Mouse (Mus musculus) CD4-positive helper T cell, adult 2 months (primary cell): Measurements from ENCODE around the gene Hmgn1.
"Not testable (repeated sequence)": the region's sequence is repeated elsewhere in the genome, so short reads cannot be mapped to it uniquely, and the experiment has no call there.

Source experiments
- DNase-seq: peaks from one replicate; pipeline ENCODE4 v3.0.0-alpha.2; 2012; ENCODE audit warnings: low read depth, missing footprints, low spot score

Gene Hmgn1

GRCm38 (mm10) chr16:96127657-96128344, at the start of gene Hmgn1:
Gene Hmgn1 (minus strand): TSS chr16:96127729.
- peak; percentile 94 for DNase-seq

GRCm38 (mm10) chr16:96175399-96175798, 47.9 kb upstream of the Hmgn1 start:
- no peak for DNase-seq

GRCm38 (mm10) chr16:96173648-96174047, 46.1 kb upstream of the Hmgn1 start:
- DNase-seq = no peak

GRCm38 (mm10) chr16:96168837-96169236, 41.3 kb upstream of the Hmgn1 start:
- DNase-seq = no peak

- DNase-seq = no peak
These were observed 38.3 kb upstream of the Hmgn1 start for GRCm38 (mm10) chr16:96165723-96166264.

- no peak for DNase-seq
These were observed 33.8 kb upstream of the Hmgn1 start for GRCm38 (mm10) chr16:96161336-96161735.

- no peak for DNase-seq
These were observed 33.4 kb upstream of the Hmgn1 start for GRCm38 (mm10) chr16:96160927-96161326.

- DNase-seq = no peak
These were observed 32.3 kb upstream of the Hmgn1 start for GRCm38 (mm10) chr16:96159794-96160346.

- peak; percentile 44 for DNase-seq
These were observed 31.7 kb upstream of the Hmgn1 start for GRCm38 (mm10) chr16:96159091-96159731.

GRCm38 (mm10) chr16:96158511-96159080, 31.1 kb upstream of the Hmgn1 start:
- DNase-seq = no peak

- DNase-seq = no peak
These were observed 29.6 kb upstream of the Hmgn1 start for GRCm38 (mm10) chr16:96157171-96157570.

- no peak for DNase-seq
These were observed 28.5 kb upstream of the Hmgn1 start for GRCm38 (mm10) chr16:96156019-96156418.

GRCm38 (mm10) chr16:96154476-96154875, 26.9 kb upstream of the Hmgn1 start:
- DNase-seq = no peak

- DNase-seq = peak; percentile 63
These were observed 24.0 kb upstream of the Hmgn1 start for GRCm38 (mm10) chr16:96151551-96151950.

GRCm38 (mm10) chr16:96150995-96151394, 23.5 kb upstream of the Hmgn1 start:
- DNase-seq = no peak

GRCm38 (mm10) chr16:96149311-96149710, 21.8 kb upstream of the Hmgn1 start:
- DNase-seq = no peak

GRCm38 (mm10) chr16:96148834-96149233, 21.3 kb upstream of the Hmgn1 start:
- no peak for DNase-seq

GRCm38 (mm10) chr16:96145814-96146213, 18.3 kb upstream of the Hmgn1 start:
- no peak for DNase-seq

- DNase-seq = peak; percentile 100
These were observed 17.7 kb upstream of the Hmgn1 start, which contains the start of gene Wrb for GRCm38 (mm10) chr16:96145110-96145800. Gene Wrb (plus strand): TSS chr16:96145407.

- DNase-seq = not testable (repeated sequence)
These were observed 17.2 kb upstream of the Hmgn1 start for GRCm38 (mm10) chr16:96144748-96145109.

- no peak for DNase-seq
These were observed 937 bp upstream of the Hmgn1 start for GRCm38 (mm10) chr16:96128466-96128865.

- no peak for DNase-seq
These were observed 257 bp downstream of the Hmgn1 start for GRCm38 (mm10) chr16:96127288-96127656.
